Mouse (Mus musculus) heart, postnatal 0 days (tissue): Measurements from ENCODE around the gene Ccr5. TPM values are rescaled to one million over a fixed set of nuclear protein-coding genes. Genes with fewer than 3 reads are reported as not detected.

Experiments
- ATAC-seq: fragments of 200-750 bp; cut with Nextera tagmentation; 2 replicates; pipeline ENCODE4 v1.8.0; 2017; ENCODE audit warnings: low read depth, moderate number of reproducible peaks, moderate library complexity; ENCODE audit not compliant: insufficient read depth
- DNase-seq: peaks from one replicate; pipeline ENCODE4 v3.0.0-alpha.2; 2016; ENCODE audit warnings: low spot score
- H3K27ac ChIP-seq: fragments of 300-500 bp; sonication (generic); 2 replicates; pipeline ENCODE4 v1.5.1; 2014; ENCODE audit warnings: low read depth, mild to moderate bottlenecking
- H3K27me3 ChIP-seq: fragments of 300-500 bp; sonication (generic); 2 replicates; pipeline ENCODE4 v1.6.1; 2014; ENCODE audit warnings: low read length, mixed read lengths; ENCODE audit not compliant: control insufficient read depth, insufficient read depth
- H3K36me3 ChIP-seq: fragments of 300-500 bp; sonication (generic); replicated peaks from 2 replicates; pipeline ENCODE4 v1.6.1; 2014; ENCODE audit warnings: low read length, mixed read lengths; ENCODE audit not compliant: control insufficient read depth, insufficient read depth
- H3K4me1 ChIP-seq: fragments of 300-500 bp; sonication (generic); 2 replicates; pipeline ENCODE4 v1.6.1; 2014; ENCODE audit warnings: antibody characterized with exemption; ENCODE audit not compliant: control insufficient read depth, insufficient read depth
- H3K4me2 ChIP-seq: fragments of 300-500 bp; sonication (generic); 2 replicates; pipeline ENCODE4 v1.6.1; 2014; ENCODE audit warnings: low read depth, mild to moderate bottlenecking, low read length, moderate library complexity
- H3K4me3 ChIP-seq: fragments of 300-500 bp; sonication (generic); 2 replicates; pipeline ENCODE4 v1.5.1; 2014; ENCODE audit warnings: low read depth, low read length
- H3K9ac ChIP-seq: fragments of 300-500 bp; sonication (generic); replicated peaks from 2 replicates; pipeline ENCODE4 v1.6.1; 2014; ENCODE audit warnings: low read depth, low read length, mixed read lengths
- H3K9me3 ChIP-seq: fragments of 300-500 bp; sonication (generic); replicated peaks from 2 replicates; pipeline ENCODE4 v1.6.1; 2016; ENCODE audit warnings: low read length; ENCODE audit not compliant: control insufficient read depth
- CTCF ChIP-seq: IDR thresholded peaks from 2 replicates; pipeline ENCODE4 v1.5.1; 2016; ENCODE audit warnings: antibody characterized with exemption, control low read depth, low read depth
- EP300 ChIP-seq: IDR thresholded peaks from 2 replicates; pipeline ENCODE4 v1.6.1; 2016; ENCODE audit warnings: antibody characterized with exemption, low read depth
- WGBS: fragments of 180-500 bp; shearing (Covaris S2); extraction: QIAGEN DNeasy Blood & Tissue Kit; methylation state at CpG from one replicate; pipeline ENCODE4 v1.1.7; 2014; 5-methylcytosine and 5-hydroxymethylcytosine counted together
- polyA plus RNA-seq: library from polyadenylated mRNA; unstranded; fragments of >200 nt; fragmentation: Nextera tagmentation; extraction: Ambion mirVana; gene quantifications from 2 replicates; pipeline ENCODE4 v1.2.1, GENCODE M21; 2015
- total RNA-seq: library from RNA; depleted of rRNA; stranded (reverse); fragments of >200 nt; gene quantifications from 2 replicates; pipeline ENCODE4 v1.2.3, GENCODE M21; 2014; ENCODE audit warnings: low replicate concordance

Ccr5 gene
- total and polyA plus RNA-seq, 2 experiments from 2014 or later: 0.89 TPM; not detected in 1

DNA sequence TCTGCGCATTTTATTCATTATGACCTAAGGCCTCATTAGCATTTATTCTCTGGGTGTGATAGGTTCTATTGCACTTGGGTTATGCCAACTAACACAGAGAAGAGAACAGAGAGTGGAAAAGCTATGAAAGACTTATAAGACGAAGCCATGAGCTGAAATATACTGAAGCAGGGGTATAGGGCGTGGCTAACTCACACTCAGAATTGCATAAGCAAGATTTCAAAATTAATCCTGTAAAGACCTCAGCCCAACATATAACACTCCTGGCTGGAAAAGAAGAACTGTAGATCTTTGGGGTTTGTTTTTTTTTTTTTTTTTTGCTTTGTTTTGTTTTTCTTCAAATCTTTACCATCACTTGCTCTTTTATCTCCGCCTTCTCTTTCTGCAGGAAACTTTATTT lies 19.6 kb upstream of the Ccr5 start, which contains the start of gene Ccr2:
Gene Ccr2, plus strand, starts transcription at position 228 of the 400 bp plus-strand sequence.
- Histone ChIP-seq H3K36me3 (no peaks in the 10 kb centered on the region), H3K4me2 (no peak within 1 kb of the TSS), H3K4me1 (no peaks in the 10 kb centered on the region), H3K27me3 (no peaks in the 10 kb centered on the region), H3K9ac (no peak within 1 kb of the TSS), H3K4me3 (no peak within 1 kb of the TSS), H3K27ac (no peak within 1 kb of the TSS), H3K9me3 (no peaks in the 10 kb centered on the region)
- WGBS: 70% methylated on average over 4 of the region's 4 CpGs
- no peak for DNase-seq
- TF ChIP-seq CTCF: no peak
- no peak for TF ChIP-seq EP300
- no peak for ATAC-seq

DNA sequence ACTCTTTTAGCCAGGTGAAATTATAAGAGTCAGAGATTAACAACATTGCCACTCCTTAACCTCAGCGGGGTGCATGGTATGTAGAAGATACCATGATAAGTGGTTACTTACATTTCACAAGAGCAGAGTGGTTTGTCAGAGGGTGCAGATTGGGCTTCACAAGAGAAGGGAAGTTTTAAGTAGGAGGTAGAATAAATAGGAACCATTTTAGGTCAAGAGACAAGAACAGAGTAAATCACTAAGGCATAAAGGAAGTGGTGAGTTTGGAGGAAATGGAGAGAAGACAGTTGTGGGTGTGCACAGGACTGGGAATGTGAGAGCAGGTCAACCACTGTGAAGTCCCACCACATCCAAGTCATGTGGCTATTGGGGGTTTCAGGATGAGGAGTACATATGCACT lies 18.1 kb upstream of the Ccr5 start:
- DNase-seq (no peak), ATAC-seq (no peak)
- no peak overlapping the region for H3K4me2 ChIP-seq
- H3K4me1 ChIP-seq: no peaks in the 10 kb centered on the region
- H3K36me3 ChIP-seq: no peaks in the 10 kb centered on the region
- no peak overlapping the region for H3K4me3 ChIP-seq
- H3K27ac ChIP-seq: no peak overlapping the region
- TF ChIP-seq CTCF (no peak), EP300 (no peak)
- 50% methylated on average over 1 of the region's 1 CpGs for WGBS
- no peaks in the 10 kb centered on the region for H3K27me3 ChIP-seq
- no peak overlapping the region for H3K9ac ChIP-seq
- no peaks in the 10 kb centered on the region for H3K9me3 ChIP-seq

DNA sequence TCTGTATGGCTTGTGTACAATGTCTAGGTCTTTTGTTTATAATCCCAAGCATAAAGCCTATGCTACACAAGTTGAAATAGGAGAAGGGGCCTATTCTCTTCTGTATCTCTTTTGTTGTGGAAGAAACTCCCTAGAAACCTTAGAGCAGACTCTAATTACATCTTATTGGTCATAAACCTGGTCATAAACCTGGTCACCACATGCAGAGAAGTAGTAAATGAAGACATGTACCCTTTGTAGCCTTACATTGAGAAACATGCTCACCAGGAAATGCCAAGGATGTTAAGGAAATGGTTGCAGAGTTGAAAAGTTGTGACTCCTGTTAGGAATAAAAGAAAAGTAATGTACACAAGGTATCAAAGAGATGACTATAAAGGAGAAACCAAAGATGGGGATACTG lies 16.1 kb upstream of the Ccr5 start:
- no peak overlapping the region for H3K4me3 ChIP-seq
- no peak overlapping the region for H3K4me2 ChIP-seq
- DNase-seq: no peak
- no peaks in the 10 kb centered on the region for H3K4me1 ChIP-seq
- H3K9me3 ChIP-seq: no peaks in the 10 kb centered on the region
- ATAC-seq: no peak
- no peak overlapping the region for H3K9ac ChIP-seq
- no peaks in the 10 kb centered on the region for H3K27me3 ChIP-seq
- no peaks in the 10 kb centered on the region for H3K36me3 ChIP-seq
- H3K27ac ChIP-seq: no peak overlapping the region
- TF ChIP-seq CTCF (no peak), EP300 (no peak)

DNA sequence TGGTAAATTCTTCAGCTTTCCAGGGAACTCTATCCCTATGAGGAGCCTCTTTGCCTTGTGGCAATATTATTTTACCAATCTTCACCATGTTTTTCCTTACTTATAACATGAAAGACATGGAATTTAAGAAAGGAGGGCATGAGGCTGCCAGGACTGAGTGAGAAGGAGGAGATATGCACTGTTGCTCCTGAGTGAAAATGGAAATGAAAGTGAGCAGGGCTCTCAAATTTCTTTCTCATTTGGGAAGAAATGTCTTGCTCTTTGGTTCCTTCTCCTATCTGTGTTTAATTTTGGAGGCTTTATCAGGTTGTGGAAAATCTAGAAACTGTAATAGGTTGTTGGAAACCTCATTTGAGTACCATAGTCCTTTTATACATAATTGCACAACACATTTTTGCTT lies 14.1 kb upstream of the Ccr5 start:
- no peak for ATAC-seq
- Histone ChIP-seq H3K27ac (no peak overlapping the region), H3K4me3 (no peak overlapping the region), H3K9ac (no peak overlapping the region), H3K9me3 (no peaks in the 10 kb centered on the region), H3K36me3 (no peaks in the 10 kb centered on the region), H3K4me2 (no peak overlapping the region), H3K4me1 (no peaks in the 10 kb centered on the region), H3K27me3 (no peaks in the 10 kb centered on the region)
- no peak for DNase-seq
- TF ChIP-seq EP300: no peak
- no peak for TF ChIP-seq CTCF

DNA sequence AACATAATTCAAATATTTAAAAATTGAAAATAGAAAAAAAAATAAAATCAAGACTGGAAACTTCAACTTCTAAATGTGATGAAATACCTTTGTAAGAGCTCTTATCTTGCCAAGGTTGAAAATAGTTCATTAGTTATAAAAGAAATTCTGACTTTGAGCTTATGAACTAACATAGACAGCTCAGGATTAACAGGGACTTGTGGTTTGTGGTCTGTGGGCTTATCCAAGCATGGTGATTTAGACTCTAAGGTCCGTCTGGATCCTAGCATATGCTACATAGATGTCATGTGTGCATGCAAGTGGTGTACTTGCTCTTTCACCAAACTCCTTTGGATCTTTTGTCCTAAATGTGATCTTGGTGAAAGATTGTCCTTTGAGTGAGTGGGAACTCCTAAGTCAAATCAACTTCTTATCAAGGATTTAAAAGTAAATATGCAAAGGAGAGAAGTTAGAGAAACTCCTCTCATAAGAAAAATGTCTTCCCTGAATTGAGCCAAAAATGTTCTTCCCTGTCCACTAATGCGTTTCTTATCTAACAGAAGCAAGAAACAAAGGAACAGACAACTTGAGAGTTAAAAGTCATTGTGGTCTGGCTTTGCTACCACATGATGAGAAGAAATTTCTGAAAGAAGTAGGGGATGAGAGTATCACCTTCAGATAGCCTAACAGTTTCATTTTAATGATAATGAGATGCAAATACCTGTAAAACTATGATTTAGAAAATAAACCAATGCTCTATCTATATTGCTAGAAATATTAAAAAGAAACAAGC lies 12.8 kb upstream of the Ccr5 start:
- no peak for ATAC-seq
- DNase-seq: no peak
- TF ChIP-seq CTCF (no peak), EP300 (no peak)
- H3K4me2 ChIP-seq: no peak overlapping the region
- WGBS: 38% methylated on average over 2 of the region's 2 CpGs
- no peaks in the 10 kb centered on the region for H3K9me3 ChIP-seq
- H3K27ac ChIP-seq: no peak overlapping the region
- H3K36me3 ChIP-seq: no peaks in the 10 kb centered on the region
- no peaks in the 10 kb centered on the region for H3K27me3 ChIP-seq
- no peaks in the 10 kb centered on the region for H3K4me1 ChIP-seq
- no peak overlapping the region for H3K4me3 ChIP-seq
- H3K9ac ChIP-seq: no peak overlapping the region

DNA sequence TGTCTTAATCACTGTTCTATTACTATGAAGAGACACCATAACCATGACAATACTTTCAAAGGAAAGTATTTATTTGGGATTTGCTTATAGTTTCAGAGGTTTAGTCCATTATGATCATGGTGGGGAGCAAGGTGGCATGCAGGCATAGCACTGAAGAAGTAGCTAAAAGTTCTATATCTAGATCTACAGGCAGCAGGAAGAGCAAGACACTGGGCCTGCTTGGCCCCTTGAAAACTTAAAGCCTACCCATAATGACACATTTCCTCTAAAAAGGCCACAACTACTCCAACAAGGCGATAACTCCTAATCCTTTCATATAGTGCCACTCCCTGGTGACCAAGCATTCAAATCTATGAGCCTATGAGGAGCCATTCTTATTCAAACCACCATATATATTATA lies 9.3 kb upstream of the Ccr5 start:
- H3K27ac ChIP-seq: no peak overlapping the region
- H3K9me3 ChIP-seq: no peaks in the 10 kb centered on the region
- H3K27me3 ChIP-seq: no peaks in the 10 kb centered on the region
- no peak overlapping the region for H3K4me3 ChIP-seq
- DNase-seq: no peak
- no peak overlapping the region for H3K9ac ChIP-seq
- no peaks in the 10 kb centered on the region for H3K36me3 ChIP-seq
- no peak for ATAC-seq
- H3K4me1 ChIP-seq: no peaks in the 10 kb centered on the region
- no peak for TF ChIP-seq CTCF
- no peak for TF ChIP-seq EP300
- WGBS: 63% methylated on average over 1 of the region's 1 CpGs
- H3K4me2 ChIP-seq: no peak overlapping the region
